ENCODE assay signal across 24 mouse cellular contexts in genomic region chr13:43994361-43994760, GRCm38 (mm10).
DNase-seq lines count a peak whose midpoint lies in the region; ATAC-seq and TF ChIP-seq lines count a peak whose summit lies in the region.
"Had no signal": no experiment of that assay in that cellular context is flagged by ENCODE, and none has a peak within 500 bp of the region (broad histone marks: within the 10 kb centered on the region; RNA-seq: fewer than 3 reads in every experiment).

No protein-coding gene starts in this region.

- no peak overlapping the region for H3K9ac ChIP-seq in forebrain, embryonic 12.5 days
- no peak overlapping the region for H3K9ac ChIP-seq in hindbrain, postnatal 0 days (replicated peaks; ENCODE audit: low read length)
- no peak overlapping the region for H3K9ac ChIP-seq in hindbrain, embryonic 12.5 days
- H3K9ac ChIP-seq: forebrain, postnatal 0 days; hindbrain, embryonic 14.5 days had no signal

- no peaks in the 10 kb centered on the region for H3K36me3 ChIP-seq in forebrain, embryonic 10.5 days (replicated peaks)
- H3K36me3 ChIP-seq in forebrain, embryonic 12.5 days (replicated peaks): no peaks in the 10 kb centered on the region
- H3K36me3 ChIP-seq in hindbrain, postnatal 0 days (ENCODE audit: insufficient read depth, low read length): no peaks in the 10 kb centered on the region
- H3K36me3 ChIP-seq in hindbrain, embryonic 12.5 days: no peaks in the 10 kb centered on the region
- H3K36me3 ChIP-seq: G1E; hindbrain, embryonic 10.5 days had no signal

- H3K27me3 ChIP-seq in forebrain, embryonic 10.5 days (ENCODE audit: poor library complexity, severe bottlenecking): no peaks in the 10 kb centered on the region
- no peaks in the 10 kb centered on the region for H3K27me3 ChIP-seq in forebrain, embryonic 12.5 days
- no peaks in the 10 kb centered on the region for H3K27me3 ChIP-seq in hindbrain, postnatal 0 days (ENCODE audit: insufficient read depth, low read length)
- peaks cover 3% of the 10 kb centered on the region; the same call in 1 of the 2 replicates for H3K27me3 ChIP-seq in hindbrain, embryonic 12.5 days
- H3K27me3 ChIP-seq: CH12.LX, Patski had no signal

- no peak overlapping the region for H3K4me2 ChIP-seq in forebrain, embryonic 12.5 days
- no peak overlapping the region for H3K4me2 ChIP-seq in hindbrain, postnatal 0 days (ENCODE audit: low read depth, low read length)
- H3K4me2 ChIP-seq in hindbrain, embryonic 12.5 days (replicated peaks): no peak overlapping the region
- H3K4me2 ChIP-seq: heart, embryonic 11.5 days; hindbrain, embryonic 14.5 days had no signal

- TF ChIP-seq CTCF in hindbrain, postnatal 0 days (IDR thresholded peaks at IDR 0.05; ENCODE audit: low read depth): no peak
- TF ChIP-seq CTCF in brain, embryonic 14.5 days (IDR thresholded peaks at IDR 0.05; ENCODE audit: borderline replicate concordance, extremely low read depth, insufficient read depth, insufficient read length): no peak

- DNase-seq in forebrain, embryonic 10.5 days (ENCODE audit: extremely low spot score, low spot score): no peak
- peak; percentile 30 for DNase-seq in hindbrain, postnatal 0 days (ENCODE audit: low spot score)
- peak; percentile 73 for DNase-seq in brain, embryonic 14.5 days (ENCODE audit: low read depth)
- DNase-seq in gastrocnemius, adult 8-10 months (ENCODE audit: low spot score in 2 of 2): no peak
- DNase-seq: adrenal gland, postnatal 10 days; adrenal gland, postnatal 36 days; B cell, adult 2 months; cerebellum, adult 11 months; cerebellum, adult 8-10 months; cerebellum, postnatal 14 days; forebrain, postnatal 0 days; gastrocnemius, adult 2 months; gastrocnemius, postnatal 25 days; heart, postnatal 36 days; kidney, adult 2 months had no signal

- no peak overlapping the region for H3K4me3 ChIP-seq in forebrain, embryonic 10.5 days
- H3K4me3 ChIP-seq in forebrain, embryonic 12.5 days (replicated peaks): no peak overlapping the region
- no peak overlapping the region for H3K4me3 ChIP-seq in hindbrain, postnatal 0 days (ENCODE audit: low read length)
- H3K4me3 ChIP-seq in hindbrain, embryonic 12.5 days: no peak overlapping the region
- H3K4me3 ChIP-seq: gastrocnemius, adult 2 months; hindbrain, embryonic 10.5 days had no signal

- TF ChIP-seq POLR2A in brain, embryonic 14.5 days (IDR thresholded peaks at IDR 0.05; ENCODE audit: borderline replicate concordance, extremely low read depth, insufficient read depth, insufficient read length, poor library complexity, severe bottlenecking): no peak

- H3K27ac ChIP-seq in forebrain, embryonic 10.5 days: 0 out of 2 replicates have a peak overlapping the region, but pooled peaks have one; percentile 3
- no peak overlapping the region for H3K27ac ChIP-seq in forebrain, embryonic 12.5 days
- H3K27ac ChIP-seq in hindbrain, postnatal 0 days: no peak overlapping the region
- no peak overlapping the region for H3K27ac ChIP-seq in hindbrain, embryonic 12.5 days
- H3K27ac ChIP-seq: gastrocnemius, adult 2 months; hindbrain, embryonic 10.5 days; hindbrain, embryonic 14.5 days had no signal

- ATAC-seq in forebrain, embryonic 12.5 days (ENCODE audit: low FRiP score): no peak
- ATAC-seq in hindbrain, postnatal 0 days: no peak
- ATAC-seq in hindbrain, embryonic 12.5 days (ENCODE audit: low FRiP score): no peak
- ATAC-seq: forebrain, postnatal 0 days; intestine, postnatal 0 days; Patski had no signal

- H3K4me1 ChIP-seq in forebrain, embryonic 10.5 days: peaks cover 15% of the 10 kb centered on the region; the same call in 1 of the 2 replicates
- H3K4me1 ChIP-seq in forebrain, embryonic 12.5 days: peaks cover 19% of the 10 kb centered on the region
- peaks cover 13% of the 10 kb centered on the region for H3K4me1 ChIP-seq in hindbrain, postnatal 0 days (ENCODE audit: insufficient read depth, low read length)
- peaks cover 16% of the 10 kb centered on the region for H3K4me1 ChIP-seq in hindbrain, embryonic 12.5 days

- 89% methylated on average over 4 of the region's 4 CpGs for WGBS in forebrain, embryonic 10.5 days
- WGBS in forebrain, embryonic 12.5 days: 75% methylated on average over 4 of the region's 4 CpGs
- WGBS in hindbrain, postnatal 0 days: 60% methylated on average over 4 of the region's 4 CpGs
- WGBS in hindbrain, embryonic 12.5 days: 76% methylated on average over 4 of the region's 4 CpGs

- no peaks in the 10 kb centered on the region; the same call in 1 of the 2 replicates for H3K9me3 ChIP-seq in forebrain, embryonic 10.5 days
- H3K9me3 ChIP-seq in forebrain, embryonic 12.5 days: no peaks in the 10 kb centered on the region
- no peaks in the 10 kb centered on the region for H3K9me3 ChIP-seq in hindbrain, postnatal 0 days (ENCODE audit: low read length)
- no peaks in the 10 kb centered on the region for H3K9me3 ChIP-seq in hindbrain, embryonic 12.5 days (replicated peaks)
- H3K9me3 ChIP-seq: G1E had no signal

Comparison
In these comparisons a context has a peak if more than half of its experiments do, and no peak if none do; other contexts are left out.
1. DNase-seq: peak in hindbrain, postnatal 0 days (single experiment) and brain, embryonic 14.5 days (single experiment); none in forebrain, embryonic 10.5 days (single experiment) and gastrocnemius, adult 8-10 months (0 of 2).